17 mouse cellular contexts compared by ENCODE assay signal in the genomic region with DNA sequence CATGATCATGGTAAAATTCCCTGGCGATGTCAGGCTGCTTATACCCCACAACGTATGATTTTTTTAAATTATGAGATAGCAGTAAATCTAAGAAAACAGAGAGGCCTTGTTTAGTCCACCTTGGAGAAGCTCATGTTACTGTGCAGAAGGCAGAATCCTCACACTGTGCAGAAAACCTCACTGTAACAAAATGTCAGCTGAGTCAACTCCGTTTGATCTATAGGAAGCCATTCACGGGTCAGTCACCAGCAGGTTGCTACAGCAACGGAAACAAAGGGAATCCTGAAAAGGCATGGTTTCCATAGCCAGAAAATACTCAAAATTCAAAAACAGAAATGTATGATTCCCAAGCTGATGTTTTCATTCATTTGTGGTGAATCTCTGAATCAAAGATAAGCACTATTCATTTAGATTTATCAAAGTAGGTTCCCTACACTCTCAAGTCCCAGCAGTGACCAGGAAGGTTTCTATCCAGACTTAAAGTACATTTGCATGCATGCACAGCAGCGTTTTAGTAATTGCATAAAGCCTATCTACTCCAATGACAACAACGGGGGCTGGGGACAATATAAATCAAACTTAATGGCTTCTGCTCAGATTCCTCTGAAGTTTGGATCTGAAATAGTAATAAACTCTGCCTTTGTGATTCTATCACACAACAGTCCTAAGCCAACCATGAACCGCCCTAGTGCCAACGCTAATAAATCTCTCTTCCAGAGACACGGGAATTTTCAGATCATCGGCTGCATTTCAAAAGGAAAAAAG. TPM values are rescaled to one million over a fixed set of nuclear protein-coding genes. Genes with fewer than 3 reads are reported as not detected.
DNase-seq lines count a peak whose midpoint lies in the region; ATAC-seq and TF ChIP-seq lines count a peak whose summit lies in the region.
"Had no signal": no experiment of that assay in that cellular context is flagged by ENCODE, and none has a peak within 500 bp of the region (broad histone marks: within the 10 kb centered on the region; RNA-seq: fewer than 3 reads in every experiment).

No protein-coding gene starts in this region.

- peaks cover 54% of the 10 kb centered on the region for H3K36me3 ChIP-seq in limb, embryonic 13.5 days
- H3K36me3 ChIP-seq in limb, embryonic 10.5 days = no peaks in the 10 kb centered on the region
- H3K36me3 ChIP-seq in hindbrain, embryonic 11.5 days (ENCODE audit: control insufficient read depth, insufficient read depth, low read length) = no peaks in the 10 kb centered on the region
- H3K36me3 ChIP-seq in midbrain, embryonic 13.5 days = no peaks in the 10 kb centered on the region
- H3K36me3 ChIP-seq: lung, embryonic 15.5 days had no signal

- H3K27ac ChIP-seq in limb, embryonic 13.5 days = 0 out of 2 replicates have a peak overlapping the region, but pooled peaks have one; percentile 10
- no peak overlapping the region for H3K27ac ChIP-seq in limb, embryonic 10.5 days
- H3K27ac ChIP-seq in hindbrain, embryonic 11.5 days (ENCODE audit: low read depth, low read length) = no peak overlapping the region
- H3K27ac ChIP-seq in midbrain, embryonic 13.5 days = no peak overlapping the region
- H3K27ac ChIP-seq: lung, embryonic 15.5 days had no signal

- no peaks in the 10 kb centered on the region for H3K9me3 ChIP-seq in limb, embryonic 13.5 days
- H3K9me3 ChIP-seq in limb, embryonic 10.5 days (replicated peaks) = no peaks in the 10 kb centered on the region
- no peaks in the 10 kb centered on the region for H3K9me3 ChIP-seq in hindbrain, embryonic 11.5 days (ENCODE audit: control insufficient read depth, low read length)
- no peaks in the 10 kb centered on the region for H3K9me3 ChIP-seq in midbrain, embryonic 13.5 days
- H3K9me3 ChIP-seq: lung, embryonic 15.5 days had no signal

- 60% methylated on average over 11 of the region's 11 CpGs for WGBS in limb, embryonic 13.5 days
- 66% methylated on average over 11 of the region's 11 CpGs for WGBS in limb, embryonic 10.5 days
- 46% methylated on average over 11 of the region's 11 CpGs for WGBS in hindbrain, embryonic 11.5 days
- WGBS in midbrain, embryonic 13.5 days = 47% methylated on average over 11 of the region's 11 CpGs
- WGBS in lung, adult 2 months = 70% methylated on average over 11 of the region's 11 CpGs

- no peak for DNase-seq in limb, embryonic 10.5 days (ENCODE audit: low spot score)
- peak; percentile 66 for DNase-seq in hindbrain, embryonic 11.5 days (ENCODE audit: low spot score)
- DNase-seq in layer of hippocampus, adult 8-10 months (ENCODE audit: low spot score in 2 of 2) = no peak
- no peak for DNase-seq in lung, adult 2 months
- no peak for DNase-seq in gastrocnemius, adult 18-20 months (ENCODE audit: low spot score)
- DNase-seq: adrenal gland, postnatal 25 days; cerebellum, postnatal 25 days; heart, postnatal 36 days; retina, postnatal 1 day; thymus, postnatal 36 days had no signal

- TF ChIP-seq CTCF in lung, adult 2 months (IDR thresholded peaks at IDR 0.05; ENCODE audit: insufficient read depth, low read length) = no peak

- no peak overlapping the region for H3K4me2 ChIP-seq in limb, embryonic 13.5 days (replicated peaks)
- no peak overlapping the region for H3K4me2 ChIP-seq in hindbrain, embryonic 11.5 days (replicated peaks; ENCODE audit: low read depth, low read length)
- H3K4me2 ChIP-seq in midbrain, embryonic 13.5 days (replicated peaks) = no peak overlapping the region
- H3K4me2 ChIP-seq: lung, embryonic 15.5 days had no signal

- no peaks in the 10 kb centered on the region for H3K27me3 ChIP-seq in limb, embryonic 13.5 days
- no peaks in the 10 kb centered on the region for H3K27me3 ChIP-seq in limb, embryonic 10.5 days (ENCODE audit: low read depth, poor library complexity, severe bottlenecking)
- no peaks in the 10 kb centered on the region for H3K27me3 ChIP-seq in hindbrain, embryonic 11.5 days (ENCODE audit: control insufficient read depth, insufficient read depth, low read length)
- H3K27me3 ChIP-seq in midbrain, embryonic 13.5 days = no peaks in the 10 kb centered on the region
- H3K27me3 ChIP-seq: CH12.LX; lung, embryonic 15.5 days had no signal

- no peak overlapping the region for H3K9ac ChIP-seq in limb, embryonic 13.5 days
- H3K9ac ChIP-seq in hindbrain, embryonic 11.5 days (ENCODE audit: low read depth, low read length) = no peak overlapping the region
- H3K9ac ChIP-seq in midbrain, embryonic 13.5 days (replicated peaks) = no peak overlapping the region
- H3K9ac ChIP-seq: lung, embryonic 15.5 days had no signal

- H3K4me1 ChIP-seq in limb, embryonic 13.5 days = no peaks in the 10 kb centered on the region
- 0 out of 2 replicates have a peak, but pooled peaks cover 4% of the 10 kb centered on the region for H3K4me1 ChIP-seq in limb, embryonic 10.5 days
- no peaks in the 10 kb centered on the region; the same call in 1 of the 2 replicates for H3K4me1 ChIP-seq in hindbrain, embryonic 11.5 days (replicated peaks; ENCODE audit: control insufficient read depth, insufficient read depth, low read length)
- H3K4me1 ChIP-seq in midbrain, embryonic 13.5 days (replicated peaks) = peaks cover 20% of the 10 kb centered on the region
- H3K4me1 ChIP-seq in lung, adult 2 months (ENCODE audit: control insufficient read depth, insufficient read depth, low read length) = no peaks in the 10 kb centered on the region
- H3K4me1 ChIP-seq: lung, embryonic 15.5 days had no signal

- TF ChIP-seq POLR2A in lung, adult 2 months (IDR thresholded peaks at IDR 0.05; ENCODE audit: borderline replicate concordance, extremely low read depth, low read depth, low read length) = no peak

- no peak for ATAC-seq in limb, embryonic 13.5 days (ENCODE audit: low FRiP score, low read depth)
- ATAC-seq in hindbrain, embryonic 11.5 days (ENCODE audit: low FRiP score) = peak; percentile 91
- peak; percentile 87 for ATAC-seq in midbrain, embryonic 13.5 days

- no peak overlapping the region for H3K4me3 ChIP-seq in limb, embryonic 13.5 days
- no peak overlapping the region for H3K4me3 ChIP-seq in limb, embryonic 10.5 days
- no peak overlapping the region for H3K4me3 ChIP-seq in hindbrain, embryonic 11.5 days (ENCODE audit: low read depth, low read length)
- H3K4me3 ChIP-seq in midbrain, embryonic 13.5 days (replicated peaks) = no peak overlapping the region
- H3K4me3 ChIP-seq in lung, adult 2 months (replicated peaks; ENCODE audit: extremely low read depth, low read depth, low read length) = no peak overlapping the region
- H3K4me3 ChIP-seq: erythroblast, embryonic 14.5 days; lung, embryonic 15.5 days had no signal

RNA-seq across cellular contexts. Expression of a gene that starts 28.7 kb away (rescaled TPM):
- 87.8 and 99.8 TPM in 2 replicates for polyA plus RNA-seq in limb, embryonic 13.5 days (2015; fragmentation: Nextera tagmentation; extraction: Ambion mirVana)
- polyA plus RNA-seq in limb, embryonic 10.5 days (2016; fragmentation: Nextera tagmentation; extraction: Ambion mirVana) = 4.8 and 12.4 TPM in 2 replicates
- polyA plus RNA-seq in hindbrain, embryonic 11.5 days (2014; fragmentation: Nextera tagmentation; extraction: Ambion mirVana) = 18.9 and 32.2 TPM in 2 replicates
- polyA plus RNA-seq in midbrain, embryonic 13.5 days (2015; fragmentation: Nextera tagmentation; extraction: Ambion mirVana) = 3.0 and 4.1 TPM in 2 replicates
- total RNA-seq in layer of hippocampus, adult 8-10 months (2022) = 1 to 10 TPM; 4.8 to 8.2 (median 6.1) TPM
- polyA plus RNA-seq in lung, adult 2 months (2012; rRNA removed) = 15.1 and 22.0 TPM in 2 replicates
- 1 to 10 TPM; 1.8 to 7.3 TPM for total RNA-seq in gastrocnemius, adult 18-20 months (2021)
- total RNA-seq: granulocyte monocyte progenitor cell, adult 5-6 weeks; monocyte, adult 5-6 weeks had no signal
- polyA plus RNA-seq: erythroblast, embryonic 14.5 days had no signal
